Mouse (Mus musculus): ENCODE measurements around the gene Naxe. TPM values are rescaled to one million over a fixed set of nuclear protein-coding genes. Genes with fewer than 3 reads are reported as not detected.
A peak's percentile ranks its signal among the peaks of the same experiment; 100 is the strongest.

The Naxe gene
- polyA plus RNA-seq, 1 experiment from 2014 or later, result 66.9 TPM

DNA sequence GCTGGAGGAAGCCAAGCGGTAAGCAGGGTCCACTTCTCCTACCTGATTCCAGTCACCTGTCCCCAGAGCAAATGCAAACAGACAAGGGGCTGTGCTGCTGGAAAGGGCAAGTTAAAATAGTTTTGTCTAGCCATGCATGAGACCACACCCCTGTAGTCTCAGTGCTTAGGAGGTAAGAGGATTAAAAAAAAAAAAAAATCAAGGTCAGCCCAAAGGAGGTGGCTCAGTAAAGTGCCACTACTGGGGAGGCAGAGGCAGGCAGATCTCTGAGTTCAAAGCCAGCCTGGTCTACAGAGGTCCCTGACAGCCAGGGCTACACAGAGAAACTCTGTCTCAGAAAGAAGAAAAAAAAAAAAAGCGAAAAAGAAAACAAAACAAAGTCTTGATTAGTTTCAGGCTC, 25.7 kb upstream of the Naxe start:
- H3K4me2 ChIP-seq, result no peak overlapping the region
- H3K27me3 ChIP-seq, result 0 out of 2 replicates have a peak, but pooled peaks cover 2% of the 10 kb centered on the region
- H3K9me3 ChIP-seq (replicated peaks), result no peaks in the 10 kb centered on the region
- H3K4me1 ChIP-seq (replicated peaks), result peaks cover 22% of the 10 kb centered on the region
- H3K27ac ChIP-seq, result no peak overlapping the region
- H3K36me3 ChIP-seq, result peaks cover 30% of the 10 kb centered on the region
- ATAC-seq (ENCODE audit: low read depth) (no peak), DNase-seq (no peak)
- WGBS (ENCODE audit: insufficient replicate concordance), result 95% methylated on average over 2 of the region's 2 CpGs
- 0 out of 2 replicates have a peak overlapping the region, but pooled peaks have one; percentile 0 for H3K9ac ChIP-seq
- H3K4me3 ChIP-seq (replicated peaks), result no peak overlapping the region

DNA sequence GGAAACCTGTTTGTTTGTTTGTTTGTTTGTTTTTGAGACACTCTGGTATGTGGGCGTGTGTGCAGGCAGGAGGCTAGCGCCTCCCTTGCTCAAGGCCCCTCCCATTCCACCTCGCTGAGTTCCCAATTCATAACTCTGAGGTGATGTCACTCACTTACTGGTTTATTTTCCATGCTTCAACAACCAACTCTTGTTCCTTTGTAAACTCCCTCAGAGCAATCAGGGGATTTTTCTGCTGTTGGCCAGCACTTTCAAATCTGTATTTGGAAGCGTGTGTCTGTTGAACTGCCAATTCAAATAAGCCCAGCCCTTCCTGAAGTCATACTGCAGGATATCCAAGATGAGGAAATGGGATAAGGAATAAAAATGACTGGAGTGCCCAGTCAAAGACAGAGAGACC, 24.4 kb upstream of the Naxe start:
- Histone ChIP-seq H3K4me1 (replicated peaks) (peaks cover 22% of the 10 kb centered on the region), H3K4me3 (replicated peaks) (peak overlapping the region; percentile 77), H3K9ac (peak overlapping the region; percentile 82), H3K9me3 (replicated peaks) (no peaks in the 10 kb centered on the region), H3K36me3 (peaks cover 20% of the 10 kb centered on the region), H3K27ac (peak overlapping the region; percentile 60), H3K4me2 (peak overlapping the region; percentile 83), H3K27me3 (peaks cover 6% of the 10 kb centered on the region; the same call in 1 of the 2 replicates)
- WGBS (ENCODE audit: insufficient replicate concordance), result 12% methylated on average over 4 of the region's 4 CpGs
- ATAC-seq (ENCODE audit: low read depth) (peak; percentile 66; the same call in 1 of the 2 replicates), DNase-seq (peak; percentile 31)

DNA sequence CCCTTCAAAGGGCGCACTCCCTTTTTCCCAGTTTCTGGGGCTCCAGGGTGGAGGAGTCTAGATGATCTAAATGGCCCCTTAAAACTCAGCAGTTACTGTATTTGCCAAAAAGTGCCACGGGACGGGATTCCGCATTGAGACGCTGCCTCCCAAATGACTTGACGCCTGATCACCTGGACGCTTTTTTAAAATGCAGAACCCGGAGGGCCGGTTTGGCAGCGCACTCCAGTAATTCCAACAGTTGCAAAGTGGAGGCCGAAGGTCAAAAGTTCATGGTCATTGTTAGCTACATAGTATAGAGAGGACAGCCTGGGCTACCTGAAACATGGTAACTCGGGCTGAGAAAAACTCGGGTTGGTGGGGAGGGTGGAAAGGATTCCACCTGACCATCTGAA, 23.9 kb upstream of the Naxe start:
- Histone ChIP-seq H3K27me3 (peaks cover 11% of the 10 kb centered on the region; the same call in 1 of the 2 replicates), H3K4me3 (replicated peaks) (peak overlapping the region; percentile 77), H3K4me1 (replicated peaks) (peaks cover 22% of the 10 kb centered on the region), H3K4me2 (peak overlapping the region; percentile 83), H3K9ac (peak overlapping the region; percentile 82), H3K9me3 (replicated peaks) (no peaks in the 10 kb centered on the region), H3K36me3 (peaks cover 20% of the 10 kb centered on the region), H3K27ac (peak overlapping the region; percentile 60; the same call in 1 of the 2 replicates)
- 2% methylated on average over 13 of the region's 13 CpGs for WGBS (ENCODE audit: insufficient replicate concordance)
- DNase-seq (no peak), ATAC-seq (ENCODE audit: low read depth) (peak; percentile 22; the same call in 1 of the 2 replicates)

DNA sequence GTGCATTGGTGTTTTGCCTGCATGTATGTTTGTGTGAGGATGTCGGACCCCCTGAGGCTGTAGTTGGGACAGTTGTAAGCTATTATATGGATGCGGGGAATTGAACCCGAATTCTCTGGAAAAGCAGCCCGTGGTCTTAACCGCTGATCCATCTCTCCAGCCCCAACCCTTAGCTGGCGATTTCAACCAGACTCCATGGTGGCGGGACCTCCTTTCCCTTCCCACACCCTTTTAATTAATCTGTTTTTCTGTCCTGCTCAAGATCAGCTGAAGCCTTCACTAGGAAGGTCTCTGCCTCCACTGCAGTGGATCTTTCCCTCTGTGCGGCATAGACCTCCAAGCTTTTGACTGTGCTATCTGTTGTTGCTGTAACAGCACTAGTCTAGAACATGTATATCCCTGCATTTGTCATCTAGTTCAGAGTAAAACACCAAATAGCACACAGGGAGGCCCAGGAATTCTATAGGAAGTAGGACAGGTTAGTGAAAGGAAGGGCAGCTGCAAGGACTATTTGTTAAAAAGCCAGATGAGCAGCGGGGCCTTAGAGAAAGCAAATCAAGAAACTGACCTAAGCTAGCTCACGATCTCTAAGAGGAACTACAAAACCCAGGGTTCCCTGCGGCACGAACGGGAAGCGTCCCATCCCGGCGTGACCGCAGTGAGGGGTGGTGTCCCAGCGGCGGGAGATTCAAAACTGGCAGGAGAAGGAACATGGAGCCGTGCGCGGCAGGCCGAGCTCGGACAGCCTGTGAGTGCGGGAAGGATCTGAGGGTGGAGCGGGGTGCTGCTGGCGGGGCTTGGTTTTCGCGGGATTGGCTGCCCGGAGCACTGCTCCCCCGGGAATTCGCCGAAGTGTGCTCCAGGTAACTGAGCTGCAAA, 23.3 kb upstream of the Naxe start, which contains the start of gene Iqgap3:
Iqgap3 (plus strand) TSS at position 627 of the 879 bp plus-strand sequence.
- DNase-seq (peak; percentile 80), ATAC-seq (ENCODE audit: low read depth) (peak; percentile 87)
- Histone ChIP-seq H3K27me3 (peaks cover 13% of the 10 kb centered on the region; the same call in 1 of the 2 replicates), H3K36me3 (peaks cover 20% of the 10 kb centered on the region), H3K4me1 (replicated peaks) (peaks cover 22% of the 10 kb centered on the region), H3K9ac (peak within 1 kb of the TSS; percentile 82), H3K27ac (peak within 1 kb of the TSS; percentile 60; the same call in 1 of the 2 replicates), H3K4me2 (peak within 1 kb of the TSS; percentile 83), H3K9me3 (replicated peaks) (no peaks in the 10 kb centered on the region), H3K4me3 (replicated peaks) (peak within 1 kb of the TSS; percentile 77)
- WGBS (ENCODE audit: insufficient replicate concordance), result 18% methylated on average over 33 of the region's 33 CpGs

DNA sequence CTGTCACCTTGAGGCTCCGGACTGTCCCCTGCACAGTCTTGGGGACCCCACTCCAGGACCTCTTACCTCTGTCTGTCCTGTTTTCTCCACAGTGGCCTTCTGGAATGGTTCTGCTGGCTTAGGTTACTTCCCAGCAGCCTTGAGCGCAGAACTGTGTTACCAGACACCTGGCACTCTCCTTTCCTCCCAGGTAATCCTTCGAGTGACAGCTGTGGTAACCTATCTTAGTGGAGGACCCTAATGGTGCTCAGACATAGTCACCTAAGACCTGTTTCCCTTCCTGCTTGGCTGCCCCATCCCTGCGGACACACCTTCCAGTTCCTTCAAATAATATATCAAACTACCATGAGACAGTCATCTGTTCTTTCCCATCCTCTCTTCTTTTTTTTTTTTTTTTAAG, 19.9 kb upstream of the Naxe start, which contains the start of gene Ttc24:
Ttc24 (minus strand) TSS at position 101 of the 400 bp plus-strand sequence.
- Histone ChIP-seq H3K27ac (no peak within 1 kb of the TSS), H3K4me3 (replicated peaks) (no peak within 1 kb of the TSS), H3K27me3 (peaks cover 19% of the 10 kb centered on the region; the same call in 1 of the 2 replicates), H3K4me2 (no peak within 1 kb of the TSS), H3K9me3 (replicated peaks) (no peaks in the 10 kb centered on the region), H3K36me3 (no peaks in the 10 kb centered on the region), H3K9ac (no peak within 1 kb of the TSS), H3K4me1 (replicated peaks) (peaks cover 15% of the 10 kb centered on the region)
- ATAC-seq (ENCODE audit: low read depth) (no peak), DNase-seq (no peak)
- 70% methylated on average over 4 of the region's 4 CpGs for WGBS (ENCODE audit: insufficient replicate concordance)

DNA sequence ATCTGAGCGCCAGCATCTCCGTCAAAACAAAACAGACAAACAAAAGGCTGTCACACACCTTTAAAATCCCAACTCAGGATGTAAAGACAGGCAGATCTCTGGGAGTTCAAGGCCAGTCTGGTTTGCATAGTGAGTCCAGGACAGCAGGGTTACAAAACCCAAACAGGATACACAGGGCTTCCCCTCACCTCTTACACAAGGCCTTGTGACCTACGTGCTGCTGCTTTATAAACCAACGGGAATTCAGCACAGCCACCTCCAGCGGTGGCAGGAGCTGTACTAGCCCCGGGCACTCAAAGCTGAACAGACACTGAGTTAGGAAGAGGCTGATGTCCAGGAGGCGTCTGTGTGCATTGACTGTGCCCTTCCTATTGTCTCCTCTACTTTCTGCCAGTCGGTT, 19.1 kb upstream of the Naxe start:
- Histone ChIP-seq H3K9me3 (replicated peaks) (no peaks in the 10 kb centered on the region), H3K36me3 (no peaks in the 10 kb centered on the region), H3K27ac (no peak overlapping the region), H3K4me1 (replicated peaks) (peaks cover 8% of the 10 kb centered on the region), H3K4me3 (replicated peaks) (no peak overlapping the region), H3K9ac (no peak overlapping the region), H3K27me3 (peaks cover 21% of the 10 kb centered on the region; the same call in 1 of the 2 replicates), H3K4me2 (no peak overlapping the region)
- WGBS (ENCODE audit: insufficient replicate concordance), result 34% methylated on average over 8 of the region's 8 CpGs
- no peak for DNase-seq
- peak; percentile 33 for ATAC-seq (ENCODE audit: low read depth)

DNA sequence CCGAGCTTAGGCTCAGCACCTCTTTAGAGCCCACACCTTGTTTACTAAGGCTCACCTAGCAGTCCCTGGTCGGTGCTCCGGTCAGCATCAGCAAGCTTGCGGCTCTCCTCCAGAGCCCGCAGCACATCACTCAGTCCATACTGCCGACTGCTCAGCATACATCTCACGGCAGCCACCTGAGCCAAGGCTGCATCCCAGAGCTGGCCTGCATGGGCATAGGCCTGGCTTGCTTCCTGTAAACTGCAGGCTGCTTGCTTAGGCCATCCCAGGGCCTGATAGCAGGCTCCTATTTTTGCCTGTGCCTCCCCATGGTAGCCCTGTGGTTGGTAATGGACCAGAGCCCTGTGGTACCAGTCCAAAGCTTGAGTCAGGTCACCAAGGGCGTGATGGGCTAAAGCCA, 16.5 kb upstream of the Naxe start:
- Histone ChIP-seq H3K36me3 (no peaks in the 10 kb centered on the region), H3K27ac (no peak overlapping the region), H3K4me3 (replicated peaks) (no peak overlapping the region), H3K4me2 (no peak overlapping the region), H3K4me1 (replicated peaks) (no peaks in the 10 kb centered on the region), H3K9me3 (replicated peaks) (no peaks in the 10 kb centered on the region), H3K27me3 (peaks cover 39% of the 10 kb centered on the region), H3K9ac (no peak overlapping the region)
- ATAC-seq (ENCODE audit: low read depth) (no peak), DNase-seq (no peak)
- 55% methylated on average over 8 of the region's 8 CpGs for WGBS (ENCODE audit: insufficient replicate concordance)

DNA sequence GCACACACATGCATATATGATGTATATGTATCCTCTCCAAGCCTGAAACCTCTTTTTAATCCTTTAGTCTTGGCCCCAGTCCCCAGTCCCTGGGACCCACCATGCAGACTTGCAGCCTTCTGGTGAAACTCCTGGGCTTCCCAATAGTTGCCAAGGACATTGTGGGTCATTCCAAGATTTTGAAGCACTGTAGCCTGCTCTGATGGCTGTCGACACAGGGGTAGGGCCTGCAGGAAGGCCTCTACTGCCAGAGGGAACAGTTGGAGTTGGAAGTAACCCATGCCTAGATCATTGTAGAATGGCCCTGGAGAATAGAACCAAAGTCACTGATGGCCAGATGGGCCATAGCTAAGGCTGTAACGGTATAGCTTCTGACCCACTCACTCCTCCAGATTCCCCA, 16.1 kb upstream of the Naxe start:
- DNase-seq (no peak), ATAC-seq (ENCODE audit: low read depth) (no peak)
- Histone ChIP-seq H3K4me3 (replicated peaks) (no peak overlapping the region), H3K9ac (no peak overlapping the region), H3K4me2 (no peak overlapping the region), H3K4me1 (replicated peaks) (no peaks in the 10 kb centered on the region), H3K9me3 (replicated peaks) (no peaks in the 10 kb centered on the region), H3K36me3 (no peaks in the 10 kb centered on the region), H3K27ac (no peak overlapping the region), H3K27me3 (peaks cover 43% of the 10 kb centered on the region)
- WGBS (ENCODE audit: insufficient replicate concordance), result 53% methylated on average over 2 of the region's 2 CpGs

DNA sequence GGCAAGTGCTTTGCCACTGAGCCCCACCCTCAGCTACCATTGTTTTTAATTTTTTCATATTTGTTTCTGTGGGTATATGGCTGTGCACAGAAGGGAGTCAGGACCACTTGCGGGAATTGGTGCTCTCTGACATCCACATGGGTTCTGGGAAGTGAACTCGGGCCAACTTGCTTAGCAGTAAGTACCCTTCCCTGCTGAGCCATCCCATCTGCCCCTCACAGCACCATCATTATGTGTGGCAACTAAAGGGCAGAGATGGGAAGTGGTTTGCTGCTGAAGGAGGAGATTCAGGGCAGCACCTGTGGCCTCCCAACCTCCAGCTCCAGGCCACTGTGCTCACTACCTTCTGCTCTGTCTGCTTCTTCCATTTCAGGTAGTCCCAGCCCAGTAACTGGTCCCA, 15.3 kb upstream of the Naxe start:
- Histone ChIP-seq H3K4me3 (replicated peaks) (no peak overlapping the region), H3K36me3 (no peaks in the 10 kb centered on the region), H3K27me3 (peaks cover 40% of the 10 kb centered on the region), H3K9me3 (replicated peaks) (no peaks in the 10 kb centered on the region), H3K4me1 (replicated peaks) (no peaks in the 10 kb centered on the region), H3K9ac (no peak overlapping the region), H3K27ac (no peak overlapping the region), H3K4me2 (no peak overlapping the region)
- ATAC-seq (ENCODE audit: low read depth) (no peak), DNase-seq (no peak)
- WGBS (ENCODE audit: insufficient replicate concordance), result 54% methylated on average over 2 of the region's 2 CpGs

DNA sequence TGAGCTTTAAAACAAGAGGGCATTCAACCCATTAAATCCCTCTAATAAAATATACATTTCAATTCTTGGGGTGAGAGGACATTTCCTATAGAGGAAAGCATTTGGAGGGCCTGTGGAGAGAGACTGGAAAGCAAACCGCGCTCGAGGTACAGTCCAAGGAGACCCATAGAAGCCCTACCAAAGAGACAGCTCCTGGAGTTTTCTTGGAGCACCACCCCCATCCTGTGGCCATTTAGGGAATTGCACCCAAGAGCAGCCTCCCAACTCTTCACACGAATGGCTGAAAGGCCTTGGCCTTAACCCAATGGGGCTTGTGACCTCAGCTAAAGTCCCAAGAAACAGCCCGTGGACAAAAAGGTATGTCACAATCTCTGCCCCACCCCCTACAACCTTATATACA, 13.5 kb upstream of the Naxe start:
- WGBS (ENCODE audit: insufficient replicate concordance), result 3% methylated on average over 5 of the region's 5 CpGs
- Histone ChIP-seq H3K27ac (no peak overlapping the region), H3K36me3 (no peaks in the 10 kb centered on the region), H3K4me1 (replicated peaks) (no peaks in the 10 kb centered on the region), H3K4me3 (replicated peaks) (no peak overlapping the region), H3K4me2 (no peak overlapping the region), H3K9ac (no peak overlapping the region), H3K9me3 (replicated peaks) (no peaks in the 10 kb centered on the region), H3K27me3 (peaks cover 30% of the 10 kb centered on the region; the same call in 1 of the 2 replicates)
- DNase-seq, result peak; percentile 60
- ATAC-seq (ENCODE audit: low read depth), result no peak; the same call in 1 of the 2 replicates

DNA sequence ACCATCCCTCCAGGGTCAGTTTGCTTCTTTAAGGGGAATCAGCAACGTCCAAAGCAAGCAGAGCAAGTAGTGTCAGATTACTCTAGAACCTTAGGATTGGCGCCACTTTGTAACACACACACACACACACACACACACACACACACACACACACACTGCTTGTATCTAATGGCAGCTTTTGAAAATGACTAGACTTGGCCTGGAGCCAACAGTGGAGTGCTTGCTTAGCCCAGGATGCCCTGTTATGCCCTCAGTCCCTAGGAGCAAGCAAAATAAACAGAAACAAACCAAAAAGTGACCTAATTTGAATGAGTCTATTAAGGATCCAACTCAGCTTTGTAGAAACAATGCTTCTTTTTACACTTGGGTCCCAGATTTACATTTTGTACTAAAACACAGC, 10.1 kb upstream of the Naxe start:
- no peak overlapping the region for H3K27ac ChIP-seq
- no peak for DNase-seq
- no peaks in the 10 kb centered on the region for H3K36me3 ChIP-seq
- no peak overlapping the region for H3K9ac ChIP-seq
- no peak overlapping the region for H3K4me2 ChIP-seq
- no peaks in the 10 kb centered on the region for H3K4me1 ChIP-seq (replicated peaks)
- no peaks in the 10 kb centered on the region for H3K9me3 ChIP-seq (replicated peaks)
- peaks cover 24% of the 10 kb centered on the region; the same call in 1 of the 2 replicates for H3K27me3 ChIP-seq
- no peak overlapping the region for H3K4me3 ChIP-seq (replicated peaks)
- ATAC-seq (ENCODE audit: low read depth), result no peak
- 35% methylated on average over 2 of the region's 2 CpGs for WGBS (ENCODE audit: insufficient replicate concordance)

Measured in liver, embryonic 13.5 days (tissue).